8 mouse cellular contexts compared by ENCODE assay signal in the genomic region with DNA sequence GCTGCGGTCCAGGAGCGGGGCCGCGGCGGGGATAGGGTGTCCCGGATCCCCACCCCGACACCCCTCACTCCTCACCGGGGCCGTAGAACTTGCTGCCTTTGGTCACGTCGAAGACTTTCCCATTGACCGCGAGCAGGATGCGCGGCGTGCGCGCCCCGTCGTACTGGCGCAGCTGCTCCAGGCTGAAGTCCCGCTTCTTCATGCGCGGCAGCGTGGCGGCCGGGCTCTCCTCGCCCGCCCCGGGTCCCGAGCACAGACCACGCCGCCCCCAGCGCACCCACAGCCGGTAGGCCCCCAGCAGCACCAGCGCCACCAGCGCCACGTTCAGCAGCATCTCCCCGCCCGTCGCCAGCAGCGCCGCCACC. TPM values are rescaled to one million over a fixed set of nuclear protein-coding genes. Genes with fewer than 3 reads are reported as not detected.
DNase-seq lines count a peak whose midpoint lies in the region; ATAC-seq and TF ChIP-seq lines count a peak whose summit lies in the region.

No protein-coding gene starts in this region.

- no peaks in the 10 kb centered on the region for H3K27me3 ChIP-seq in hindbrain, embryonic 16.5 days (replicated peaks; ENCODE audit: control insufficient read depth, insufficient read depth, low read length)
- no peaks in the 10 kb centered on the region for H3K27me3 ChIP-seq in midbrain, embryonic 15.5 days (replicated peaks)

- H3K9ac ChIP-seq in hindbrain, embryonic 16.5 days (ENCODE audit: low read depth, low read length): peak overlapping the region; percentile 87
- peak overlapping the region; percentile 77 for H3K9ac ChIP-seq in midbrain, embryonic 15.5 days

- no peak for TF ChIP-seq CTCF in lung, adult 2 months (IDR thresholded peaks at IDR 0.05; ENCODE audit: insufficient read depth, low read length)

- H3K4me2 ChIP-seq in hindbrain, embryonic 16.5 days (ENCODE audit: low read length): peak overlapping the region; percentile 89
- peak overlapping the region; percentile 85 for H3K4me2 ChIP-seq in midbrain, embryonic 15.5 days

- peak overlapping the region; percentile 82 for H3K27ac ChIP-seq in hindbrain, embryonic 16.5 days (ENCODE audit: low read depth, low read length)
- H3K27ac ChIP-seq in midbrain, embryonic 15.5 days: peak overlapping the region; percentile 89

- no peak for DNase-seq in lung, adult 2 months
- DNase-seq in lung, postnatal 10 days: no peak
- DNase-seq in embryo, embryonic 10.5 days (ENCODE audit: low spot score): peak; percentile 46
- DNase-seq in right cerebral cortex, postnatal 36 days (ENCODE audit: low spot score in 2 of 2): no peak
- DNase-seq in cerebellum, postnatal 10 days: no peak
- DNase-seq in gastrocnemius, postnatal 14 days: no peak

- under 1% methylated on average over 42 of the region's 43 CpGs for WGBS in lung, adult 2 months
- WGBS in hindbrain, embryonic 16.5 days: 0% methylated on average over 38 of the region's 43 CpGs
- WGBS in midbrain, embryonic 15.5 days: under 1% methylated on average over 42 of the region's 43 CpGs

- H3K4me1 ChIP-seq in lung, adult 2 months (ENCODE audit: control insufficient read depth, insufficient read depth, low read length): no peaks in the 10 kb centered on the region; the same call in 1 of the 2 replicates
- H3K4me1 ChIP-seq in hindbrain, embryonic 16.5 days (ENCODE audit: control insufficient read depth, insufficient read depth, low read depth, low read length): peaks cover 14% of the 10 kb centered on the region
- peaks cover 23% of the 10 kb centered on the region for H3K4me1 ChIP-seq in midbrain, embryonic 15.5 days

- no peaks in the 10 kb centered on the region for H3K9me3 ChIP-seq in hindbrain, embryonic 16.5 days (ENCODE audit: control insufficient read depth, low read length)
- no peaks in the 10 kb centered on the region for H3K9me3 ChIP-seq in midbrain, embryonic 15.5 days

- H3K36me3 ChIP-seq in hindbrain, embryonic 16.5 days (ENCODE audit: control insufficient read depth, insufficient read depth, low read length): no peaks in the 10 kb centered on the region
- H3K36me3 ChIP-seq in midbrain, embryonic 15.5 days (replicated peaks): no peaks in the 10 kb centered on the region

- intact Hi-C loops in gastrocnemius, postnatal 14 days (cut with DNase I; ENCODE audit: low total_unique reads): no loop called here

- ATAC-seq in hindbrain, embryonic 16.5 days: peak; percentile 62
- peak; percentile 73 for ATAC-seq in midbrain, embryonic 15.5 days (replicated peaks)

- no peak for TF ChIP-seq POLR2A in lung, adult 2 months (IDR thresholded peaks at IDR 0.05; ENCODE audit: borderline replicate concordance, extremely low read depth, low read depth, low read length)

- H3K4me3 ChIP-seq in lung, adult 2 months (replicated peaks; ENCODE audit: extremely low read depth, low read depth, low read length): peak overlapping the region; percentile 83
- peak overlapping the region; percentile 94 for H3K4me3 ChIP-seq in hindbrain, embryonic 16.5 days (ENCODE audit: low read length)
- peak overlapping the region; percentile 96 for H3K4me3 ChIP-seq in midbrain, embryonic 15.5 days

RNA-seq across cellular contexts. Expression of a gene that starts 0.3 kb away (rescaled TPM):
- 15.8 and 19.1 TPM in 2 replicates for polyA plus RNA-seq in lung, adult 2 months (2012; rRNA removed)
- polyA plus RNA-seq in hindbrain, embryonic 16.5 days (2015; fragmentation: Nextera tagmentation; extraction: Ambion mirVana): 28.6 and 29.4 TPM in 2 replicates
- polyA plus RNA-seq in midbrain, embryonic 15.5 days (2015; fragmentation: Nextera tagmentation; extraction: Ambion mirVana): 26.7 and 30.3 TPM in 2 replicates
- 10 to 100 TPM; 18.3 to 21.8 TPM for total RNA-seq in gastrocnemius, postnatal 14 days (2021)
